Mouse (Mus musculus) heart, postnatal 0 days (tissue): ENCODE measurements at regions not wholly inside any gene's neighbourhood (a gene's known extent, or its start where the extent isn't known, plus 50 kb on each side); places are given as distances from the start of the nearest gene placed in this dataset.

ENCODE experiments used
- ATAC-seq: fragments of 200-750 bp; cut with Nextera tagmentation; 2 replicates; pipeline ENCODE4 v1.8.0; 2017; ENCODE audit warnings: low read depth, moderate number of reproducible peaks, moderate library complexity; ENCODE audit not compliant: insufficient read depth
- DNase-seq: peaks from one replicate; pipeline ENCODE4 v3.0.0-alpha.2; 2016; ENCODE audit warnings: low spot score
- H3K27ac ChIP-seq: fragments of 300-500 bp; sonication (generic); 2 replicates; pipeline ENCODE4 v1.5.1; 2014; ENCODE audit warnings: low read depth, mild to moderate bottlenecking
- H3K27me3 ChIP-seq: fragments of 300-500 bp; sonication (generic); 2 replicates; pipeline ENCODE4 v1.6.1; 2014; ENCODE audit warnings: low read length, mixed read lengths; ENCODE audit not compliant: control insufficient read depth, insufficient read depth
- H3K36me3 ChIP-seq: fragments of 300-500 bp; sonication (generic); replicated peaks from 2 replicates; pipeline ENCODE4 v1.6.1; 2014; ENCODE audit warnings: low read length, mixed read lengths; ENCODE audit not compliant: control insufficient read depth, insufficient read depth
- H3K4me1 ChIP-seq: fragments of 300-500 bp; sonication (generic); 2 replicates; pipeline ENCODE4 v1.6.1; 2014; ENCODE audit warnings: antibody characterized with exemption; ENCODE audit not compliant: control insufficient read depth, insufficient read depth
- H3K4me2 ChIP-seq: fragments of 300-500 bp; sonication (generic); 2 replicates; pipeline ENCODE4 v1.6.1; 2014; ENCODE audit warnings: low read depth, mild to moderate bottlenecking, low read length, moderate library complexity
- H3K4me3 ChIP-seq: fragments of 300-500 bp; sonication (generic); 2 replicates; pipeline ENCODE4 v1.5.1; 2014; ENCODE audit warnings: low read depth, low read length
- H3K9ac ChIP-seq: fragments of 300-500 bp; sonication (generic); replicated peaks from 2 replicates; pipeline ENCODE4 v1.6.1; 2014; ENCODE audit warnings: low read depth, low read length, mixed read lengths
- H3K9me3 ChIP-seq: fragments of 300-500 bp; sonication (generic); replicated peaks from 2 replicates; pipeline ENCODE4 v1.6.1; 2016; ENCODE audit warnings: low read length; ENCODE audit not compliant: control insufficient read depth
- CTCF ChIP-seq: IDR thresholded peaks from 2 replicates; pipeline ENCODE4 v1.5.1; 2016; ENCODE audit warnings: antibody characterized with exemption, control low read depth, low read depth
- EP300 ChIP-seq: IDR thresholded peaks from 2 replicates; pipeline ENCODE4 v1.6.1; 2016; ENCODE audit warnings: antibody characterized with exemption, low read depth
- WGBS: fragments of 180-500 bp; shearing (Covaris S2); extraction: QIAGEN DNeasy Blood & Tissue Kit; methylation state at CpG from one replicate; pipeline ENCODE4 v1.1.7; 2014; 5-methylcytosine and 5-hydroxymethylcytosine counted together

GRCm38 (mm10) chr10:84072866-84073483 is 350.3 kb downstream of the 1500009L16Rik start:
- no peak for ATAC-seq
- Histone ChIP-seq H3K36me3 (no peaks in the 10 kb centered on the region), H3K4me3 (no peak overlapping the region), H3K27me3 (no peaks in the 10 kb centered on the region), H3K9me3 (peaks cover 9% of the 10 kb centered on the region), H3K4me1 (peaks cover 8% of the 10 kb centered on the region; the same call in 1 of the 2 replicates), H3K27ac (no peak overlapping the region), H3K4me2 (no peak overlapping the region), H3K9ac (no peak overlapping the region)
- DNase-seq: no peak
- WGBS: 60% methylated on average over 12 of the region's 12 CpGs
- TF ChIP-seq EP300 (no peak), CTCF (no peak)

- no peaks in the 10 kb centered on the region for H3K27me3 ChIP-seq
- ATAC-seq: no peak
- H3K9me3 ChIP-seq: peaks cover 9% of the 10 kb centered on the region
Measured at GRCm38 (mm10) chr10:84075581-84075980, 352.9 kb downstream of the 1500009L16Rik start.

GRCm38 (mm10) chr10:84080236-84080635 is 357.6 kb downstream of the 1500009L16Rik start:
- DNase-seq (no peak), ATAC-seq (no peak)
- Histone ChIP-seq H3K4me2 (no peak overlapping the region), H3K27me3 (no peaks in the 10 kb centered on the region), H3K4me1 (no peaks in the 10 kb centered on the region), H3K4me3 (no peak overlapping the region), H3K36me3 (no peaks in the 10 kb centered on the region), H3K9me3 (peaks cover 9% of the 10 kb centered on the region), H3K27ac (no peak overlapping the region), H3K9ac (no peak overlapping the region)
- no peak for TF ChIP-seq EP300
- TF ChIP-seq CTCF: no peak
- 65% methylated on average over 6 of the region's 6 CpGs for WGBS

More at GRCm38 (mm10) chr10:84075581-84075980, 352.9 kb downstream of the 1500009L16Rik start:
- Histone ChIP-seq H3K4me3 (no peak overlapping the region), H3K36me3 (no peaks in the 10 kb centered on the region), H3K4me1 (no peaks in the 10 kb centered on the region), H3K27ac (no peak overlapping the region), H3K4me2 (no peak overlapping the region), H3K9ac (no peak overlapping the region)
- WGBS: 40% methylated on average over 4 of the region's 4 CpGs
- DNase-seq: no peak
- TF ChIP-seq CTCF: no peak
- TF ChIP-seq EP300: no peak

GRCm38 (mm10) chr10:84081673-84082072 is 358.7 kb downstream of the Nuak1 start:
- WGBS: 36% methylated on average over 6 of the region's 6 CpGs
- TF ChIP-seq EP300 (no peak), CTCF (no peak)
- no peak for ATAC-seq

GRCm38 (mm10) chr10:84087528-84087927 is 352.9 kb downstream of the Nuak1 start:
- 60% methylated on average over 5 of the region's 5 CpGs for WGBS
- DNase-seq (no peak), ATAC-seq (no peak)
- no peak for TF ChIP-seq CTCF
- no peak for TF ChIP-seq EP300
- Histone ChIP-seq H3K36me3 (no peaks in the 10 kb centered on the region), H3K27me3 (no peaks in the 10 kb centered on the region), H3K4me1 (no peaks in the 10 kb centered on the region), H3K27ac (no peak overlapping the region), H3K9ac (no peak overlapping the region), H3K9me3 (no peaks in the 10 kb centered on the region), H3K4me2 (no peak overlapping the region), H3K4me3 (no peak overlapping the region)

More at GRCm38 (mm10) chr10:84081673-84082072, 358.7 kb downstream of the Nuak1 start:
- no peak for DNase-seq
- Histone ChIP-seq H3K27ac (no peak overlapping the region), H3K4me3 (no peak overlapping the region), H3K36me3 (no peaks in the 10 kb centered on the region), H3K9ac (no peak overlapping the region), H3K4me2 (no peak overlapping the region), H3K9me3 (peaks cover 9% of the 10 kb centered on the region), H3K27me3 (no peaks in the 10 kb centered on the region), H3K4me1 (no peaks in the 10 kb centered on the region)

- Histone ChIP-seq H3K27ac (no peak overlapping the region), H3K36me3 (no peaks in the 10 kb centered on the region), H3K4me3 (no peak overlapping the region), H3K9ac (no peak overlapping the region), H3K4me2 (no peak overlapping the region), H3K4me1 (no peaks in the 10 kb centered on the region), H3K9me3 (no peaks in the 10 kb centered on the region), H3K27me3 (no peaks in the 10 kb centered on the region)
- TF ChIP-seq CTCF (no peak), EP300 (no peak)
- DNase-seq (no peak), ATAC-seq (no peak)
- WGBS: 73% methylated on average over 3 of the region's 3 CpGs
Measured at GRCm38 (mm10) chr10:84087929-84088328, 352.5 kb downstream of the Nuak1 start.
